25 mouse cellular contexts compared by ENCODE assay signal in genomic region chr14:103155685-103156084, GRCm38 (mm10). TPM values are rescaled to one million over a fixed set of nuclear protein-coding genes. Genes with fewer than 3 reads are reported as not detected.
DNase-seq lines count a peak whose midpoint lies in the region; ATAC-seq and TF ChIP-seq lines count a peak whose summit lies in the region.
"Had no signal": no experiment of that assay in that cellular context is flagged by ENCODE, and none has a peak within 500 bp of the region (broad histone marks: within the 10 kb centered on the region; RNA-seq: fewer than 3 reads in every experiment).

No protein-coding gene starts in this region.

- TF ChIP-seq CTCF in layer of hippocampus, adult 2 months (conservative IDR thresholded peaks at IDR 0.05) = no peak

- peak overlapping the region; percentile 25; the same call in 1 of the 2 replicates for H3K27ac ChIP-seq in layer of hippocampus, adult 2 months
- H3K27ac ChIP-seq: embryonic facial prominence, embryonic 15.5 days; hindbrain, embryonic 14.5 days; limb, embryonic 10.5 days; liver, embryonic 15.5 days; midbrain, embryonic 10.5 days had no signal

- no peak for DNase-seq in frontal cortex, postnatal 25 days (ENCODE audit: low spot score in 2 of 2)
- no peak for DNase-seq in layer of hippocampus, adult 2 months (ENCODE audit: low spot score in 2 of 2)
- DNase-seq in layer of hippocampus, postnatal 25 days (ENCODE audit: extremely low spot score in 1 of 2, low spot score in 1 of 2) = no peak
- DNase-seq in B cell, adult 2 months = peak; percentile 15 to 21
- no peak for DNase-seq in cerebellum, adult 18-20 months
- no peak for DNase-seq in urinary bladder, adult 18-20 months (ENCODE audit: low spot score in 2 of 2)
- DNase-seq: adrenal gland, adult 2 months; cerebellum, adult 2 months; gastrocnemius, postnatal 10 days; heart, postnatal 36 days; kidney, postnatal 25 days; liver; lung, postnatal 4 days; right cerebral cortex, postnatal 14 days; thymus, adult 2 months; thymus, postnatal 4 days had no signal

- ATAC-seq in frontal cortex, adult (ENCODE audit: low TSS enrichment) = peak; percentile 71
- ATAC-seq in neutrophil, adult 5-6 weeks (ENCODE audit: extremely low read depth, insufficient number of reproducible peaks, low FRiP score, poor library complexity, severe bottlenecking) = peak; percentile 46; the same call in 1 of the 2 replicates
- ATAC-seq: forebrain, embryonic 14.5 days; inflammation-experienced regulatory T-cells, adult 6 months had no signal

- H3K4me3 ChIP-seq in layer of hippocampus, adult 2 months = no peak overlapping the region
- H3K4me3 ChIP-seq: embryonic facial prominence, embryonic 15.5 days; limb, embryonic 10.5 days; liver, embryonic 15.5 days; midbrain, embryonic 10.5 days had no signal

RNA-seq across cellular contexts. Expression of gene Fbxl3, which starts 56.3 kb away (rescaled TPM):
- total RNA-seq in layer of hippocampus, adult 2 months (2021) = 100 to 1,000 TPM; 101 to 102 TPM
- total RNA-seq in layer of hippocampus, postnatal 25 days (2021) = 10 to 100 TPM; 87.7 to 93.2 TPM
- total RNA-seq in neutrophil, adult 5-6 weeks (2017) = 203 and 231 TPM in 2 replicates

Comparison
In these comparisons a context has a peak if more than half of its experiments do, and no peak if none do; other contexts are left out.
1. DNase-seq: peak in B cell, adult 2 months (2 of 2); none in frontal cortex, postnatal 25 days (0 of 2), layer of hippocampus, adult 2 months (0 of 2), layer of hippocampus, postnatal 25 days (0 of 2), cerebellum, adult 18-20 months (0 of 2) and urinary bladder, adult 18-20 months (0 of 2).